Mouse (Mus musculus): ENCODE results near the gene Adcy7.

Gene Adcy7

DNA sequence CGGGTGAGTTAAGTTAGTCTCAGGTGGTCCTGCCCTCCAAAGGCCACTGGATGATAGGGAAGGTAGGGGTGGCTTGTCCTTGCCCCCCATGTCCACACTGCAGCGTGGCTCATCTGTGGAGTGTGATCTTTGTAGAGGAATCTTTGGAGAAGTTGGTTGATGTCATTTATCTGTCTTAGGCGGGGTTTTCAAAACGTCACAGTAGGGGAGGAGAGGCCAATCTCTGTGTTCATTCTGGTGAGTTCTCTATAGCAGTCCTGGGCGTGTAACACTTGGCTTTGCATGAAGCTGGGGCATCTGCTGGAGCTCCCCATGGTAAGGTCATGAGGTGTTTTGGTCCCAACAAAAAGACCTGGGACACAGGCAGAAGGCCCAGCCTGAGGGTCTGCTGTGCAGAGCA, 1.9 kb downstream of the Adcy7 start:
- DNase-seq (ENCODE audit: low spot score), result no peak

DNA sequence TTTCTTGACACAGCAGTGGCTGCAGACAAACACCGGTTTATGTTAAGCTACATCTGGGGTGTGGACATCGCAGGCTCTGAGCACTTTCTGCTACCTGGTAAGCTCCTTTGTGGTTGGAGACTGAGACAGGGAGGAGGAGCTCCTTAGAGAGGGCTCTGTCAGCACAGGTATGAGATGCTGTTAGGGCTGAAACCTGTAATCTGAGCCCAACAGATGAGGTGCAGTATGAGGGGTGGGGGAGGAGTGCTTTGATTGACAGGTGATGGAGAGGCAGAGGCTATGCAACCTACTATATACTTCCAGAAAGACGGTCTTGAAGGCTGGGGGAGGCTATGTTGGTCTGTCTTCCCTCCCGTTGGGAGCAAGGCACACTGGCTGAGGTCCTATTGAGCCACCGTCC, 7.0 kb downstream of the Adcy7 start:
- no peak for DNase-seq (ENCODE audit: low spot score)

DNA sequence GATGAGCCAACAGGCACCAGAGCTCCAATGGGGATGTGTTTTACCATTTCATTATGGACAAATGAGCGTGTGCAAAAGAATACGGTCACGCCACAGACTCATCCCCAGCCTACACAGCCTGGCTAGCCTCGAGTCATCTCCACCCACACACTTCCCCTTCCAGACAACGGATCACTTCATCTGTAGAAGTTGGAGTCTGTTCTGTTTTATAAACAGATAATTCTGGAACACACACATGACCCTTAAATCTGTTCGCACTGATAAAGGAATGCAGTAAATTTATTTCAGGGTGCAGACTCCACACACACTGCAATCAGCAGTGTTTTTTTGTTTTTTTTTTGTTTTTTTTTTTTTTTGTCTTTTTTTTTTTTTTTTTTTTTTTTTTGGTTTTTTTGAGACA, 7.5 kb downstream of the Adcy7 start:
- DNase-seq (ENCODE audit: low spot score), result no peak

DNA sequence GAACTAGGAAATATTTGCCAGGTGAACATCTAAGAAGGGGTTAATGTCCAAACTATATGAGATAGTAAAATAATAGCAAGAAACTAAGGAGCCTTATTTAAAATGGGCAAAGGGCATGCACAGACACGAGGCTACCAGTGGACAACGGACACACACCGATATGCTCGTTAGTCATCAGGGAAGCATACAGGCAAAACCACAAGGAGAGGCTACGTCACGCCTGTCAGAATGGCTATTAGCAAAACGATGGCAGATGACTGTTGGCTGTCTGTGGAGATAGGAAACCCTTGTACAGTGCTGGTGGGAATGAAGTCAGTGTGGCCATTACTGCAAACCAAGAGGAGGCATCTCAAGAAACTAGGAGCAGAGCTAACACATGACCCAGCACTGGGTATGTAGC, 8.7 kb downstream of the Adcy7 start:
- no peak for DNase-seq (ENCODE audit: low spot score)

DNA sequence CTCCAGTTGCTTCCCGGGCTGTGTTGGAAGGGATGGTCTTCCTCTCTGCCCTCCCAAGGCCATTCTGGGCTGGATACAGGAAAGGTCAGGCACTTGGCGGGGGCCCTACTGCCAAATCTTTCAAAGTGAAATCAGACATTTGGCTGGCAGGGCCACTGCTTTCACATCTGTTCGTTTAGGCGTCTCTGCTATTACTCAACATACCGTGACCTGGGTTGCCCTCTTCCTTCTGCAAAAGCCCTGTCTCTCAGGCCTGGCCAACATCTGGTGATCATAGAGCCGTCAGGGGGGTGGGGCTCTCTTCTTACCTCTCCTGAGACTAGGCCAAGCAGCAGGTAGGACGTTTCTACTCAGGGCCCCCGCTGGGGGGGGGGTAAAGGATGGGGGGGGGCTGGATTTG, 10.5 kb downstream of the Adcy7 start:
- peak; percentile 70 for DNase-seq (ENCODE audit: low spot score)

DNA sequence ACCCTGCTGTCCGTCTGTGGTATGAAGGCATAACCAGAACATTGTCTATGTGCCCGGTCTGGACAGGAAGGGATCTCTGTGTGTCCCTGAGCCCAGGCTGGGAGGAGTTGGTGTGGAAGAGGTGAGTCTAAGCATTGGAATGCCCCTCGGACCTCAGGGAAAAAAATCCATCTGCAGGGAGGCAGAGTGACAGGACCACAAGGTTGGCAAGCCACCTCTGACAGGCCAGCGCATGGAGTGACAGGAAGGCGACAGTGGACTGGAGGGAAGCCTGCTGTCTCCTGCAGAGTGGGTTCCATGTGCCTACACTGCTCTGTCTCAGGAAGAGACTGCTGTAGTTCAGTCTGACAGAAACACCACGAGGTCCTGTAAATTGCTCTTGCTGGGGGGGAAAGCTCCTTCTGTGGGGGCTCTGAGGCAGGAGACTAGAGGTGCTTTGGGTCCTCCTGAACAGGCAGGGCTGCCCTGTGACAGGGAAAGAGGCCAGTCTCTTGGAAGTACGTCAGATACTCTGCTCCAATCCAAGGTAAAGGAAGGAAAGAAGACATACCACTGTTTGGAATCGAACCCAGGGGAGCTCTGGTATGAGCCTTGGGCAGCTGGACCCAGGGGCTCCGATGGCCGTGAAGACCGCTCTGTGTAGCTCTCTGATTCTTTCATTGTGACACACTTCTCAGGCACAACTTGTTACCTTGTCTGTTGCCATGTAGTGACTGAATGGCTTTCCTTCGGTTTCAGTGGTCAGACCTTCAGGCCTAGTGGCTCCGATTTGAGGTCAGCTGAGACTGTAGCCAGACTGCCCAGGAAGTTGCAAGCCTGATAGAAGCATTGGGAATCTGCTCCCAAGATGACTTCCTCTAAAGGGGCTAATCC, 11.3 kb downstream of the Adcy7 start:
- no peak for DNase-seq (ENCODE audit: low spot score)

DNA sequence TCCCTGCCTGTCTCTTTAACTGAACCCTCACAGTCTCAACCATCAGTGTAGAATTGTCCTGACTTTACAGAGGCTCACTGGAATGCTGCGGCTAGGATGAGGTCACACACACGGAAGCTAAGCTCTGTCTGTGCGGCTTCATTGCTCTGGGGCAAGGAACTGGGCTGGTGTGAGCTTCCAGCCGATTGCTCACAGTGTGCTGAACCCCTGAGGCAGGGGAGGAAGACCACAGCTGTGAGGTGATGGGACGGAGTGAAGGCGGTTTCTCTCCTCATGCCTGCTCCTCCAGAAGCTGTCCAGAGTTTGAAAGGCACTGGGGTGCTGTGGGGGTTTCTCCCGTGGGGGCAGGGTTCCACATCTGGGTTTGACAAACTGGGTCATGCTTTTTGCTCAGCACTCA, 12.5 kb downstream of the Adcy7 start:
- no peak for DNase-seq (ENCODE audit: low spot score)

DNA sequence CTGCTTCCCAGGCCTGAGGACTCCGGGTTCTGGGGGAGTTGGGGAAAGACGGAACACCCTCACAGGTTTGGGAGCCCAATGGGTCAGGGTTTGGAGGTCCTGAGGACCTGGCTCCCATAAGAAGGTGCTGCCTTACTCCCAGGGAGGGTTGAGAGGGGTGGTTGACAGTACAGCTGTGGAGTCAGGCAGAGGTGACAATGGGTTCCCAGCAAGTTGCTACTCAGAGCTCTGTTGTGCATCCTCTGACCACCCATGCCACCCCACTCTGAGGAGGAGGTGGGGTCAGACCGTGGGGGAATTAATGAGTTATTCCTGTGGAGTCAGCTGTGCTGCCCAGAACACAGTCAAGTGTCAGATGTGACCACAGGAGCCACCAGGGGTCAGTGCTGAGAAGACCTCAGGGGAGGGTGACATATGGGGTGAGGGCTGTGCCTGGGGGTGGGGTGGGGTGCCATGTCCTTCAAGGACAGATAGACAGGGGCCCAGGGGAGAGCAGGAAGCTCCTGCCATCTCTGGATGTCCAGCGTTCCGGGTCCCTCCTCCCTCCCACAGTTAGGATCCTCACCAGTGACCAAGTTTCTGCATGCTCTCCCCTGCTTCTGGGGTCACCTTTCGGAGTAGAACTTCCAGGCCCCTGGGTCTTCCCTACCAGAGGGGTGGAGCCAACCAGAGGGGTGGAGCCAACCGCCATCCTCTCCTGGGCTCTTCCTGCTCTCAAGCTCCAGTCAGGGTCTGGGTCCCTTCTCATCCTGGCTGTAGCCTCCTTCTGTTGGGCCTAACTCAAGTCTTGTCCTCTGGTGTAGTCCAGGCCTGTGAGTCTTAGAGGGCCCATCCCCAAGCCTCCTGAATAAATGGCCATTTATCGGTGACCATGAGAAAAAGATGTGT, 13.5 kb downstream of the Adcy7 start:
- peak; percentile 72 for DNase-seq (ENCODE audit: low spot score)

DNA sequence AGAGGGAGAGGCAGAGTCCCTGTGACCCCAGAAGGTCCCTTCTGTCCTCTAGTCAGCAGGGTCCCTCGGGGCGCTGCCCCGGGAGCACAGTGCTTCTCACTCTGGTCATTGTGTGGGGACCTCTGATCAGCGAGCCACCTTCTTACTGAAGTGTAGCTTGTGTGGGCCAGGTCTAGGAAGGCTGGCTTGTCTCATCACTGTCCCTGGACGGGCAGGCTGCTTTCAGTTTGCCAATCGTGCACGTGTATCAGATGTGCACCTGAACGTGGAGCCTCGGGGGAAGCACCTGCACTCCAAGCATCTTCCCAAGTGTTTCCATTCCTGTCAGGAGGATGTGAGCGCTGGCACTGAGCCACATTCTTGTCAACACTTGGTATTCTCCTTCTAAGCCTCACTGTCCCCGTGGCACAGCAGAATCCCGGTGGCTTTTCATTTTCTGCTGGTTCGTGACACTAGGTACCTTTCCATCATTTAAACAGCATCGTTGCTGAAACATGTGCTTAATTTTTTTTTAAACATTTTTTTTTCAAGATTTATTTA, 14.3 kb downstream of the Adcy7 start:
- DNase-seq (ENCODE audit: low spot score), result no peak

DNA sequence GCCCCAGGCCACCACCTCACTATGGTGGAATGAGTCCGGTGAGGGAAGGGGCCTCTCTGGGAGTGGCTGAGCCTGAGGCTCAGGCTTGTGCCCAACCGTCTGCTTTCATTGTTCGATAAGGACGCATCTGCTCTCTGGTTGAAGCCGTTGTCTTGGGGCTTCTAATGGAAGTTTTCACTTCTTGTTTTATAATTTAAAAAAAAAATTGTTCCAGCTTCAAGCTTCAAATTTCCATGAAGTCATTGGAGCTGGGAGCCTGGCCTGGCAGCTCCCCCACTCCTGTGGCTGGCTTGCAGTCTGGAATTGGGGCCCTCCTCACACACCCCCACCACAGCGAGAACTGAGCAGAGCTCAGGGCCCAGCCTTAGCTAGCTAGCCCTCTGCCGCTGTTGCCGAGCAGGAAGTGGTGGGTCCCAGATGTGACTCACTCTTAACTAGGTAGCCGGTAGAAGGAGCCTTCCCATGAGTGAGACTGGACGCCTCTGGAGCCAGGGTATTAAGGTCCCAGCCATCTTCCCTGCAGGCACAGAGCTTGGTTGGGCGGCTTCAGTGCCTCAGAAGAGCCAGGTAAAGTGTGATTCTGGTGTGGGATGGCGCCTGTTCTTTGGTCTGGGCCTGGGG, 16.5 kb downstream of the Adcy7 start:
- no peak for DNase-seq (ENCODE audit: low spot score)

DNA sequence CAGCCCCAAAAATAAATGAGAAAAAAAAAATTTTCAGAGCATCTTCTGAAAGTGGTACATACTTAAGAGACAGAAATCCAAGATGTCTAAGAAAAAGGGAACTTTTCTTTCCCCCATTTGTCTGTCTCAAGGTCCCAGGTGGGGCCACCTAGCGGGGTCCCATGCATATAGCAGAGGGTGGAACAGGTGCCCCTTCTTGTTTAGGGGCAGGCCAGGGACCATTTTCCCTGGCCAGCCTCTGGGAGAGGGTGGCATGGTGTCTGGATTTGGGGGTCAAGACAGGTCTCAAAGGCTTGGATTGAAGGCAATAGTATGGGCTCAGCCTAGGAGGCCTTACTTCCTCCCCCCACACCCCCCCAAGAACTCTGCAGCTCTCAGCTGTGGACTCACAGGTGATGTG, 17.7 kb downstream of the Adcy7 start:
- no peak for DNase-seq (ENCODE audit: low spot score)

DNA sequence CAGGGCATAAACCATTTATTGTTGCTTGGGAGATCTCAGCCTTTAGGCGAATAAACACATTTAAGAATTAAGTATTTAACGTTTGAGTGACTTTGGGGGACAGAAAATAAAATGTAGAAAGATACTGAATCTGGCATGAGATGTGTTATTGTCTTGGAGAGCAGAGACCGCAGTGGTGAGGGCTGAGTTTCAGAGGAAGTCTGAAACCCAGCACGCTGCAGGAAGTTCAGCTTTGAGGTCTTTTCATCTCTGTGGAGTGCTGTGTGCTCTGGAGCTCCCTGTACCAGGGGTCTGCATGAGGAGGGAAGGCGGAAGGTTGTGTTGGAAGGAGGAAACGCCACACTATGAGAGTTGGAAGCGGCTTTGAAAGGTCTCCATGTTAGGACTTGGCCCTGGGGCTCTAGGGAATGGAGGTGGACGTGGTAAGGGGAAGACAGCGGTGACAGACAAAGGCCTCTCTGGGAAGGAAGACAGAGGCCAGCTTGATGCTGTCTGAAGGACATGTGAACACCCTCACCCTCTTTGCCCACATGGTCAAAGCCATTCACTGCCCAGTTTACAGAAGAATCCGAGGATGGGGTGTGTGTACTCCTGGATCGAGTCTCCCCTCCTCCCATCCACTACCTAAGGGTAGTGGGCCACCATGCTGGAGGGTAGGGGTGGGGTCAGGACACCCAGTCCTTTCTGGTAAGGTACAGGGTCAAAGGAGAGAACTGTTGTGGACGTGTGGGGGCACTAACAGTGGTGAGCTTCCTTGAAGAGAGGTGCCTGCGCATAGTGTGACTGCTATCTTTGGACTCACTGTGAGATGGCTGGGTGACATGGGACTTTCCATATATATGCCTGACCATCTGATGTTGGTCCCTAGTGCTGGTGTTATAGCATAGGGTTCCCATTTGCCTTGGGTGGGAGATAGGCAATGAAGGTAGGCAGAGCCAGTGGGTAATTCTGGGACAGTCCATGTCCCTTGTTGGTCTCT, 18.4 kb downstream of the Adcy7 start:
- DNase-seq (ENCODE audit: low spot score), result no peak

DNA sequence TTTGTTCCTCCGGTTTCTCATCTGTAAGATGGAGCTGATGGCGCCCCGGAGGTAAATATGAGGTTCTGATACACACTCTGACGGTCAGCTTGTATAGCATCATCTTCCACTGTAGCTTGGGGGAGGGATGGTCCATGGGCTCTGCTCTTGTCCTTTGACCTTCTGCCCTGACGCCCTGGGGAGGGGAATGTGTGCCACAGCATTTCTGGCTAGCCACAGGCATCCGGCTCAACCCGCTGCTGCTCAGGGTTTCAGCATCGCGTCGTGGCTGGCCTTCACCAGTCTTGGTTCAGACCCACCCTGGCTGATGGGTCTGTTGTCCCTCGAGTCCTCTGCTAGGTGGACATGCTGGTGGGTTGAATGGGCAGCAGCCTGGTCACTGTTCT, 19.1 kb downstream of the Adcy7 start:
- DNase-seq (ENCODE audit: low spot score), result no peak

DNA sequence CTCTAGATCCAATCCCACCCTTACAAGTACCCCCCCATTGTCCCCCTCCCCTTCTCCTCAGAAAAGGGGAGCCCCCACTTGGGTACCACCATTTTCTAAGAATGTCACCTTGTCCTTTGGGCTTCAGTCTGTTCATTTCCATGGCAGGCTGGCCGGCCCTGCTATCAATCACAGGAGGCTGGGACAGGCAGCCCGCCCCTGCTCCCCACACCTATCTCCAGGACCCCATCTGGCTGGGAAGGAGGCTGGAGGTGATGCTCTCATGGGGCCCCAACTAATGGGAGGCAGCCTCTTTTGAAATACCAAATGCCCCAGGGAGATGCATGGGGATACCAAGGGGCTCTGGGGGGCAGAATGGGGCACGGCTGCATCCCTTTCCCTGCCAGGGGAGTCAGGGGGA, 20.7 kb downstream of the Adcy7 start:
- DNase-seq (ENCODE audit: low spot score), result no peak

DNA sequence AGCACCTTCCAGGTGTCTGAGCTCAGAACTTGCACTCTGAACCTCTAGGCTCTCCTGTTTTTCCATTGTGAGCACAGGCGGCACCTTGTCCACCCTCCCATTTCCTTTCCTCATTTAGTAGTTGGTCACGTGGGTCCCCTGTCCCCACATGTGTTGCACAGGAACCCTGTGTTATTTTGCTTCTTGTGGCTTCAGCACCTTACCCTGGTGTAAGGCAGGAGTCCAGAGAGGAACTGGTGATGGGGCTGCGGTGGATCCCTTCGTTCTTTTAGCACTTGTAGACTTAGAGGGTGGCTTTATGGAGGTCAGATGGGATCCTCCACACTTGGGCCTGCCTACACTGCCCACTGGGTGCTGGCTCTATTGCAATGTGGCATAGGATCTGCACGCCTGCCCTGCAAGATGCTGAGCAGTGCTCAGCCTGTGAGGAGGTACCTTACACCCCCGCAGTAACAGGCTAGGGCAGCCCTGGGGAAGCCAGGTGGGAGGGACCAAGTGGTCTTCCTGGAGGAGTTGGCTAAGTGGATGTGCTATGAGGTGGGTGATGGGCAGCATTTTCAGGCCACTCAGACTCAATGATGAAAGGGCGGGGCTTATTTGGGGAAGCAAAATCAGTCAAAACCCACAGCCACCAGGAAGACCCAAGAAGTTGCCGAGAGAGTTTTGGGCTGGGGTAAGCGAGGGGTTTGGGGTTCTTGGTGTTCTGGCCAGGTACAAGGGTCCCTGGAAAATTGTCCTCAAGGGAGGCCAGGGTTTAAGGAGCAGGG, 21.6 kb downstream of the Adcy7 start:
- DNase-seq (ENCODE audit: low spot score), result no peak

DNA sequence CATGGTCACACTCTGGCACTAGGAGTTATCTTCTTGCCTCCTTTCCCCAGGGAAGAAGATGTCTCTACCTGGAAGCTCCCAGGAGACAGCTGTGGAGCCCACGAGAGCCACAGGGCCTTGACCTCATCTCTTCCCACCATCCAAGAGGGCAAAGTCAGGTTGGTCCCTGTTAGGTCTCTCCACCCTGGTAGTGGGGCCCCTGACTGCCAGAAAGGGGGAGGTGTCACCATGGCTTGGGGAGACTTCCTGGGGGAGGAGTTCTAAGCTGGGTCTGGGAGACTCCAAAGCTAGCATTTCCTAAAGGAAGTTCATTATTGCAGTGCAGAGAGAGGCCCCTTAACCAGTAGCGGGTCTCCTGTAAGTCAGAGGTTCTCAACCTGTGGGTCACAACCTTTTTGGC, 22.8 kb downstream of the Adcy7 start:
- no peak for DNase-seq (ENCODE audit: low spot score)

DNA sequence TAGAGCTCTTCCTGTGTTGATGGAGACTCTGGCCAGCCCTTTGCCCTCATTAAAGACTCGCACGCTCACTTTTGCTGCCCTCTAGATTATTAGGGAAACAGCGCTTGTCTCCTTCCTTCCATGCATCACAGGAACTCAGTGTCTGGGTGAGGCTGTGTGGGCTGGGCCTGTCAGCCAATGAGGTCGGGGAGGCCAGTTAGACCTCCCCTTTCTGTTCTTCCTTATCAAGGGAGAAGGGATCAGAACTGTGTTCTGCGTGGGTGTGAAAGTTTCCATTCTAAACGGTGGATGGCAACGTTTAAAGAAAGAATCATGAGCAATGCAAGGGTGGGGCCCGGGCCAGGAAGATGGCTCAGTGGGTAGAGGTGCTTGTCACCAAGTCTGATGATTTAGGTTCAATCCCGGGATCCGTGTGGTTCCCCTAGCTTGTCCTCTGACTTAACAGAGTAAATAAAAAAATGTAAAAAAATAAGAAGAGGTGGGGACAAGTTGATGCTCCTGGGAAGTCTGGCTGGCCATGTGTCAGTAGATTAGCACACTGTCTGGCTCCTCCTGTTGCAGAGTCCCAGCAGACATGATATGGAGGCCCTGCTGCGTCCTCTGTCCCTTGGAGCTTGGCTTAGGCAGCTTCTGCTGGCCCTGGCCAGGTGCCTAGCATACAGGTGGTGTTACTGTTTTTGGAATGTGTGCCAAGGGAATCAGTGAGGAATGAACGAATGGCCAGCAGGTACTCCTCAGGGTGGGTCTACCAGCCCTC, 26.0 kb downstream of the Adcy7 start:
- no peak for DNase-seq (ENCODE audit: low spot score)

DNA sequence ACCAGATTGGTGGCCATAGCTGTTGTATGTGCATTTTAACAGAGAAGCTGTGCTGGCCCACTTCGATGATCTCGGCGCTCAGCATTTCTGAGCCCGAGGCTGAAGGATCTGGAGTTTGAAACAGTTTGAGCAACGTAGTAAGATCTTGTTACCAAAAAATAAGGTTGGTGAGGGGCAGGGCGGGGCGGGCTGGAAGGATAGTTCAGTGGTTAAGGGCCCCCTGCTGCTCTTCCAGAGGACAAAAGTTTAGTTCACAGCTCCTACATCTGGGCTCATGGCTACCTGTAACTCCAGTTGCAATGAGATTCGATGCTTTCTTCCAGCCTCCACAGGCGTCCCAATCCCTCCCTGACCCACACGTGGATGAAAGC, 26.5 kb downstream of the Adcy7 start:
- DNase-seq (ENCODE audit: low spot score), result no peak

DNA sequence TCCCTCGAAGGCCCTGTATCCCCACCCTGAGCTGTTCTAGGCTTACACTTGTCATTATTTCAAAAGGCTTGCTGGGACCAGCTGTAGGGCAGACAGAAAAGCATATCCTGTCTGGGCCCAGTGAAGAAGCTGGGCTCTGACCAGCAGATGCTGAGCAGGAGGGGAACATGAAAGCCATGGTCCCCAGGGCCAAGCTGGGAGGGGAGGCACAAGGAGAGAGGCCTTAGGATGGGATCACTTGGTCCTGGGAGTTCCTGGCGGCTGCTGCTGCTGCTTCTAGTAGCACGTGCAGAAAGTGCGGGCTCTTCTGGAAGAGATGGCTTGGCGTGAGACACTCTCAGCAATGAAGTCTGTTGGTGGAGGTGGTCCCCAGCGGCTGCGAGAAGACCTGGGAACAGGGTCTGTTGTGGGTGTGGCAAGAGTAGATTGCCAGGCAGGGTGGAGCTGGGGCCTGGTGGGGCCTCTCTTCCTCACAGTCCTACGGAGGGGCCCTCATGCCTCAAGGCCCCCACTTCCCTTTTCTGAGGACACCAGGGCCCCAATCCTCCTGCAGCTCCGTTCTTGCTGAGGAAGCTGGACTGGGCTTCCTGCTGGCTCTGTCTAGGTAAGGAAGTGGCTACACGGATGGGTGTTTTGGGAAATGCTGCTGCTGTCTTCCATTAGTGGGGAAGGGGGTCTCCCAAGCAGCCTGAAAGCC, 27.9 kb downstream of the Adcy7 start:
- no peak for DNase-seq (ENCODE audit: low spot score)

All from testis, postnatal 10 days (tissue).